Mouse (Mus musculus): ENCODE measurements around the gene Tmem234.

DNA sequence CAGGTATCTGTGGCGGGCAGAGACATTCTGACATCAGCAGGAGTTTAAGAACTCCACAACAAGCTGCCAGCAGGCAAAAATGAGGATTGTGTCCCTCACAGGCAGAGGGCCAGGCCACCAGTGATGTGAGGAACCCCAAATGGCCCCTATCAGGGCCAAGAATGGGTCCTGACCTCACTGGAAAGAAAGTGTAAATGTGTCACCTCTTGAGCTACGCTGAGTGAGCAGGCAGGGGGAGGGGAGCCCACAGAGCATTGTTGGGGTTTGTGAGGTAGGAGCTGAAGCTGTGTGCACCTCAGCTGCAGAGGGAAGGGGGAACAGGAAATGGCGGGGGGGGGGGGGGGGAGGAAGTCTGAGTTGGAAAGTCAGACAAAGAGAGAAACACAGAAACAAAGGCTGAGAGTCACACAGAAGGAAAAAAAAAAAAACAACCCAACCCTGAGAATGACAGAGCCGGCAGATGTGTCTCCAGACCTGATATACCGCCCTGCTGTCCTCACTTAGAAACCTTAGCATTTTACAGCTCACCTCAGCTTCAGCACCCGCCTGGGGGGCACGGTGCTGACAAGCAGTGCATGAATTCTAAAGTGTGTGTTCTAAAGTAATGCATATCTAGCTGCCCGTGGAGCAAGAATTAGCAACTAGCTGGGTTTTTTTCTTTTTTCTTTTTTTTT lies 25.2 kb upstream of the Tmem234 start:
- no peak for TF ChIP-seq MAFK (IDR thresholded peaks at IDR 0.05; ENCODE audit: insufficient read depth, low read depth, low read length)
- TF ChIP-seq CHD2 (IDR thresholded peaks at IDR 0.05; ENCODE audit: low read depth, low read length) = no peak
- TF ChIP-seq ZC3H11A (IDR thresholded peaks at IDR 0.05; ENCODE audit: borderline replicate concordance, low read depth, low read length) = no peak
- no peak for TF ChIP-seq ZNF384 (IDR thresholded peaks at IDR 0.05; ENCODE audit: low read depth, low read length)

Data from ES-E14 (cell line).